Comparison of ENCODE assay signal across 13 mouse cellular contexts in the genomic region with DNA sequence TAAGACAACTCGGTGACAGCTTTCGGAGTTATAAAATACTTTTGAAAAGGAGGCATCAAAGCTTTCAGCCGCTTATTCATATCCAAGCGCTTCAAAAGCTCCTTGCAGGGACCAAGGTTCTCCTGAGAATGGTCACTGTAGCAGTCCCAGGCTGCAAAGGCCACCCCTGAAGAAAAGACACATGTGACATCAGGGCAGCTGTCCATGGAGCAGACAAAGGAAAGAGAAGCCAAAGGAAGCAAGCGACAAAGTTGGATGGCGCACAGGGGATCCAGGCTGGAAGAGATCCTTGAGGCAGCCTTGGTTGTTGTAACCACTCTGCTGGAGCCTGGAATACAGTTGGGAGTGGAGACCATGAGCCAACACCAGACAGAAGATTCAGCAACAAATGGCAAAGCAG. TPM values are rescaled to one million over a fixed set of nuclear protein-coding genes. Genes with fewer than 3 reads are reported as not detected.
DNase-seq lines count a peak whose midpoint lies in the region; ATAC-seq lines count a peak whose summit lies in the region.
"Had no signal": no experiment of that assay in that cellular context is flagged by ENCODE, and none has a peak within 500 bp of the region (broad histone marks: within the 10 kb centered on the region; RNA-seq: fewer than 3 reads in every experiment).

No protein-coding gene starts in this region.

- H3K9me3 ChIP-seq in forebrain, embryonic 16.5 days (ENCODE audit: control insufficient read depth, low read length) = no peaks in the 10 kb centered on the region
- H3K9me3 ChIP-seq in forebrain, embryonic 12.5 days = no peaks in the 10 kb centered on the region
- H3K9me3 ChIP-seq: embryonic facial prominence, embryonic 15.5 days; heart, embryonic 15.5 days; limb, embryonic 12.5 days had no signal

- H3K4me2 ChIP-seq in forebrain, embryonic 16.5 days (ENCODE audit: low read length) = no peak overlapping the region
- no peak overlapping the region for H3K4me2 ChIP-seq in forebrain, embryonic 12.5 days
- H3K4me2 ChIP-seq: embryonic facial prominence, embryonic 15.5 days; heart, embryonic 15.5 days; limb, embryonic 12.5 days had no signal

- H3K4me3 ChIP-seq in forebrain, embryonic 16.5 days (replicated peaks; ENCODE audit: low read length) = no peak overlapping the region
- H3K4me3 ChIP-seq in forebrain, embryonic 12.5 days (replicated peaks) = no peak overlapping the region
- H3K4me3 ChIP-seq: embryonic facial prominence, embryonic 15.5 days; heart, embryonic 15.5 days; limb, embryonic 12.5 days had no signal

- no peak overlapping the region for H3K27ac ChIP-seq in forebrain, embryonic 16.5 days (ENCODE audit: low read length)
- no peak overlapping the region for H3K27ac ChIP-seq in forebrain, embryonic 12.5 days
- H3K27ac ChIP-seq: embryonic facial prominence, embryonic 15.5 days; heart, embryonic 15.5 days; limb, embryonic 12.5 days had no signal

- H3K36me3 ChIP-seq in forebrain, embryonic 16.5 days (ENCODE audit: control insufficient read depth, insufficient read depth) = no peaks in the 10 kb centered on the region
- H3K36me3 ChIP-seq in forebrain, embryonic 12.5 days (replicated peaks) = no peaks in the 10 kb centered on the region
- H3K36me3 ChIP-seq: embryonic facial prominence, embryonic 15.5 days; heart, embryonic 15.5 days; limb, embryonic 12.5 days had no signal

- peak; percentile 7 for DNase-seq in kidney, postnatal 14 days
- no peak for DNase-seq in kidney, postnatal 36 days
- peak; percentile 25 for DNase-seq in cerebellum, adult 8-10 months
- peak; percentile 6 to 11 for DNase-seq in heart, adult 9 months (ENCODE audit: low spot score in 2 of 2)
- DNase-seq in urinary bladder, postnatal 36 days (ENCODE audit: low spot score in 2 of 2) = no peak
- DNase-seq: lung, adult 2 months had no signal

- H3K4me1 ChIP-seq in forebrain, embryonic 16.5 days (replicated peaks; ENCODE audit: control insufficient read depth, insufficient read depth, low read length) = peaks cover 14% of the 10 kb centered on the region
- H3K4me1 ChIP-seq in forebrain, embryonic 12.5 days = peaks cover 15% of the 10 kb centered on the region
- H3K4me1 ChIP-seq: embryonic facial prominence, embryonic 15.5 days; limb, embryonic 12.5 days had no signal

- no peaks in the 10 kb centered on the region for H3K27me3 ChIP-seq in forebrain, embryonic 16.5 days (replicated peaks; ENCODE audit: control insufficient read depth, insufficient read depth, low read length)
- 0 out of 2 replicates have a peak, but pooled peaks cover 2% of the 10 kb centered on the region for H3K27me3 ChIP-seq in forebrain, embryonic 12.5 days
- H3K27me3 ChIP-seq: embryonic facial prominence, embryonic 15.5 days; heart, embryonic 15.5 days had no signal

- no peak overlapping the region for H3K9ac ChIP-seq in forebrain, embryonic 16.5 days (replicated peaks; ENCODE audit: low read depth, low read length)
- H3K9ac ChIP-seq in forebrain, embryonic 12.5 days = no peak overlapping the region
- H3K9ac ChIP-seq: embryonic facial prominence, embryonic 15.5 days; heart, embryonic 15.5 days; limb, embryonic 12.5 days had no signal

- WGBS in forebrain, embryonic 16.5 days = 39% methylated on average over 6 of the region's 6 CpGs
- WGBS in forebrain, embryonic 12.5 days = 44% methylated on average over 6 of the region's 6 CpGs

- peak; percentile 20; the same call in 1 of the 2 replicates for ATAC-seq in forebrain, embryonic 16.5 days
- no peak for ATAC-seq in forebrain, embryonic 12.5 days (ENCODE audit: low FRiP score)
- ATAC-seq: CD4-positive, CD25-positive, alpha-beta regulatory T cell, adult 4 months; intestine, postnatal 0 days had no signal

RNA-seq across cellular contexts. Expression of a gene that starts 10.3 kb away (rescaled TPM):
- polyA plus RNA-seq in forebrain, embryonic 16.5 days (2015; fragmentation: Nextera tagmentation; extraction: Ambion mirVana) = 21.6 and 23.3 TPM in 2 replicates
- 3.8 and 5.6 TPM in 2 replicates for polyA plus RNA-seq in forebrain, embryonic 12.5 days (2016; fragmentation: Nextera tagmentation; extraction: Ambion mirVana)
- polyA plus RNA-seq: CD4-positive, CD25-positive, alpha-beta regulatory T cell, adult 4 months; lung, adult 2 months had no signal

Comparison
In these comparisons a context has a peak if more than half of its experiments do, and no peak if none do; other contexts are left out.
1. DNase-seq: peak in kidney, postnatal 14 days (single experiment), cerebellum, adult 8-10 months (single experiment) and heart, adult 9 months (2 of 2); none in kidney, postnatal 36 days (0 of 2) and urinary bladder, postnatal 36 days (0 of 2).